Mouse (Mus musculus): Measurements from ENCODE around the gene Ccdc117. TPM values are rescaled to one million over a fixed set of nuclear protein-coding genes. Genes with fewer than 3 reads are reported as not detected.
"Not testable (repeated sequence)": the region's sequence is repeated elsewhere in the genome, so short reads cannot be mapped to it uniquely, and the experiment has no call there.

Ccdc117 gene
- polyA plus RNA-seq, 1 experiment from 2014 or later = 6.0 TPM

- H3K36me3 ChIP-seq (replicated peaks; ENCODE audit: insufficient read depth, low read length) = no peaks in the 10 kb centered on the region
- H3K4me3 ChIP-seq (ENCODE audit: low read depth, low read length) = no peak overlapping the region
- no peaks in the 10 kb centered on the region for H3K9me3 ChIP-seq (ENCODE audit: low read length)
- no peak for TF ChIP-seq EP300 (IDR thresholded peaks at IDR 0.05; ENCODE audit: low read depth)
- TF ChIP-seq CTCF (IDR thresholded peaks at IDR 0.05; ENCODE audit: low read depth) = no peak
- ATAC-seq = no peak
- WGBS (ENCODE audit: insufficient replicate concordance) = 84% methylated on average over 12 of the region's 12 CpGs
- H3K27ac ChIP-seq (ENCODE audit: low read depth) = no peak overlapping the region
- H3K9ac ChIP-seq (replicated peaks) = no peak overlapping the region
- no peak for DNase-seq
- no peak overlapping the region for H3K4me2 ChIP-seq (ENCODE audit: low read depth, low read length)
- H3K27me3 ChIP-seq (ENCODE audit: insufficient read depth, low read length) = no peaks in the 10 kb centered on the region
- H3K4me1 ChIP-seq (ENCODE audit: insufficient read depth) = peaks cover 27% of the 10 kb centered on the region
These were observed 46.6 kb downstream of the Ccdc117 start for GRCm38 (mm10) chr11:5495286-5495832.

DNA sequence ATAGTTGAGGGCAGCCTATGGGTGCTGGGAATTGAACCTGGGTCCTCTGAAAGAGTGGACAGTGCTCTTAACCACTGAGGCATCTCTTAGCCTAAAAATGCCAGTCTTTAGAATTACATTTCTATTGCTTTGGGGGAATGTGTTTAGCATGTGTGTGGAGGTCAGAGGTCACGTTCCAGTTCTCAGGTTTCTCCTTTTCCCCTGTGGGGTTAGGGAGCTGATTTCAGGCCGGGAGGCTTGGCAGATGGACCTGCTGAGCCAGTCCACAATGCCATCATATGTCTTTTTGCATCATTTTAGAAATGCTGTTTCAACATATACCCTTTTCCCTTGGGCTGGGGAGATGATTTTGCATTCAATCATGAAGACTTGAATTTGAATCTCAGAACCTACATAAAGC, 48.1 kb downstream of the Ccdc117 start:
- no peak for DNase-seq
- no peak for TF ChIP-seq CTCF (IDR thresholded peaks at IDR 0.05; ENCODE audit: low read depth)
- Histone ChIP-seq H3K9ac (replicated peaks) (no peak overlapping the region), H3K4me1 (ENCODE audit: insufficient read depth) (peaks cover 16% of the 10 kb centered on the region), H3K27ac (ENCODE audit: low read depth) (no peak overlapping the region), H3K4me3 (ENCODE audit: low read depth, low read length) (no peak overlapping the region), H3K36me3 (replicated peaks; ENCODE audit: insufficient read depth, low read length) (no peaks in the 10 kb centered on the region), H3K27me3 (ENCODE audit: insufficient read depth, low read length) (no peaks in the 10 kb centered on the region), H3K4me2 (ENCODE audit: low read depth, low read length) (no peak overlapping the region), H3K9me3 (ENCODE audit: low read length) (no peaks in the 10 kb centered on the region)
- ATAC-seq = no peak
- 57% methylated on average over 2 of the region's 2 CpGs for WGBS (ENCODE audit: insufficient replicate concordance)

DNA sequence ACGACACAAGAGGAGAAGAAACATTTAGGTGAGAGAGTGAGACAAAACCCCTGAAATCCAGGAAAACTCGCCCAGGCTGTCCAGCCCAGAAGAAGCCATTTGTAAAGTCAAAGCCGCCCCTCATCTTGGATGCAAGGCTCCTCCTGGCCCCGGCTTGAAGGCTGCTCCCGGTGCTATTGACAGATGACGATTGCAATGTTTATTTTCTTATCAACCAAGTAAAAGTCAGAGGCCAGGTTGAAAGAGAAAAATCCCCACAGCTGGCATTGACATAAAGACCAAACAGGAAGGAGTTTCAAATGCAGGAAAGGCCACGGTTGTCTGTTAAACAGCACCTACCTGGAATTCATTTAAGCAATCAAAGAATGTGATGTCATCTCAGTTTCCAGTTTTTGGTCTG, 50.1 kb downstream of the Ccdc117 start:
- no peaks in the 10 kb centered on the region for H3K27me3 ChIP-seq (ENCODE audit: insufficient read depth, low read length)
- ATAC-seq = no peak
- DNase-seq = no peak
- no peak overlapping the region for H3K4me3 ChIP-seq (ENCODE audit: low read depth, low read length)
- TF ChIP-seq EP300 (IDR thresholded peaks at IDR 0.05; ENCODE audit: low read depth) (no peak), CTCF (IDR thresholded peaks at IDR 0.05; ENCODE audit: low read depth) (no peak)
- H3K9me3 ChIP-seq (ENCODE audit: low read length) = no peaks in the 10 kb centered on the region
- WGBS (ENCODE audit: insufficient replicate concordance) = 50% methylated on average over 7 of the region's 7 CpGs
- peaks cover 16% of the 10 kb centered on the region for H3K4me1 ChIP-seq (ENCODE audit: insufficient read depth)
- no peaks in the 10 kb centered on the region for H3K36me3 ChIP-seq (replicated peaks; ENCODE audit: insufficient read depth, low read length)
- 0 out of 2 replicates have a peak overlapping the region, but pooled peaks have one; percentile 22 for H3K27ac ChIP-seq (ENCODE audit: low read depth)
- H3K9ac ChIP-seq (replicated peaks) = no peak overlapping the region; the same call in 1 of the 2 replicates
- no peak overlapping the region for H3K4me2 ChIP-seq (ENCODE audit: low read depth, low read length)

DNA sequence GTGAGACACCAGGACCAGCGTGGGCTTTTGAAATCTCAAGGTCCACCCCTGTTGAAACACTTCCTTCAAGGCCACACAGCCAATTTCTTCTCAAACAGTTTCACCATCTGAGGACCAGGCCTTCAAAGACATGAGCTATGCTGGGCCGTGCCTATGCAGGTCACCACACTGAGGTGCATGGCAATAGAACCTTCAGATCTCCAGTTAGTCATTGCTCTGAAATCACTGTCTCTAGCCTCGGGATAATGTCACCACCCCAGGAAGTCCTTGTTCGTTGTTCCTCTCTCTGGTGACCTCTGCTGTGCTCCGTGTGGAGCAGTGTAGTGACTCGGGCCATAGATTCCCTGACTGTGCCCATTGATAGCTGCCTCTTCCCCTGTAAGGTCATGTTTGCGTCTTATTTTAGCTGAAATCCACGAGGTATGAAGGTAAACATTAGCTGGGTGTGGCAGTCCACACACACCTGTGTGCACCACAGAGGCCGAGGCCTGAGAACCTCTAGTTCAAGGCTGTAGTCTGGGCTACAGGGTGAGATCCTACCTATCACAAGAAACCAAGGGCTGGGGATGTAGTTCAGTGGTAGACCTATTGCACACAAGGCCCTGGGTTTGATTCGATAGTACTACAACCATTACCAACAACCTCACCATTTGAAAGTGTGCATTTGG, 50.9 kb downstream of the Ccdc117 start:
- Histone ChIP-seq H3K27ac (ENCODE audit: low read depth) (peak overlapping the region; percentile 22; the same call in 1 of the 2 replicates), H3K36me3 (replicated peaks; ENCODE audit: insufficient read depth, low read length) (no peaks in the 10 kb centered on the region), H3K9ac (replicated peaks) (no peak overlapping the region), H3K4me2 (ENCODE audit: low read depth, low read length) (no peak overlapping the region), H3K4me3 (ENCODE audit: low read depth, low read length) (no peak overlapping the region), H3K4me1 (ENCODE audit: insufficient read depth) (peaks cover 20% of the 10 kb centered on the region), H3K9me3 (ENCODE audit: low read length) (no peaks in the 10 kb centered on the region), H3K27me3 (ENCODE audit: insufficient read depth, low read length) (no peaks in the 10 kb centered on the region)
- DNase-seq (no peak), ATAC-seq (peak; percentile 22; the same call in 1 of the 2 replicates)
- 54% methylated on average over 10 of the region's 10 CpGs for WGBS (ENCODE audit: insufficient replicate concordance)
- TF ChIP-seq EP300 (IDR thresholded peaks at IDR 0.05; ENCODE audit: low read depth) = no peak
- no peak for TF ChIP-seq CTCF (IDR thresholded peaks at IDR 0.05; ENCODE audit: low read depth)

- not testable (repeated sequence) for H3K36me3 ChIP-seq (replicated peaks; ENCODE audit: insufficient read depth, low read length); H3K27ac ChIP-seq (ENCODE audit: low read depth); ATAC-seq; DNase-seq; H3K9ac ChIP-seq (replicated peaks); H3K4me3 ChIP-seq (ENCODE audit: low read depth, low read length); H3K4me2 ChIP-seq (ENCODE audit: low read depth, low read length); H3K9me3 ChIP-seq (ENCODE audit: low read length); H3K27me3 ChIP-seq (ENCODE audit: insufficient read depth, low read length)
- 77% methylated on average over 10 of the region's 10 CpGs for WGBS (ENCODE audit: insufficient replicate concordance)
- H3K4me1 ChIP-seq (ENCODE audit: insufficient read depth) = peaks cover 20% of the 10 kb centered on the region
These were observed 52.6 kb downstream of the Ccdc117 start for GRCm38 (mm10) chr11:5489433-5489832.

DNA sequence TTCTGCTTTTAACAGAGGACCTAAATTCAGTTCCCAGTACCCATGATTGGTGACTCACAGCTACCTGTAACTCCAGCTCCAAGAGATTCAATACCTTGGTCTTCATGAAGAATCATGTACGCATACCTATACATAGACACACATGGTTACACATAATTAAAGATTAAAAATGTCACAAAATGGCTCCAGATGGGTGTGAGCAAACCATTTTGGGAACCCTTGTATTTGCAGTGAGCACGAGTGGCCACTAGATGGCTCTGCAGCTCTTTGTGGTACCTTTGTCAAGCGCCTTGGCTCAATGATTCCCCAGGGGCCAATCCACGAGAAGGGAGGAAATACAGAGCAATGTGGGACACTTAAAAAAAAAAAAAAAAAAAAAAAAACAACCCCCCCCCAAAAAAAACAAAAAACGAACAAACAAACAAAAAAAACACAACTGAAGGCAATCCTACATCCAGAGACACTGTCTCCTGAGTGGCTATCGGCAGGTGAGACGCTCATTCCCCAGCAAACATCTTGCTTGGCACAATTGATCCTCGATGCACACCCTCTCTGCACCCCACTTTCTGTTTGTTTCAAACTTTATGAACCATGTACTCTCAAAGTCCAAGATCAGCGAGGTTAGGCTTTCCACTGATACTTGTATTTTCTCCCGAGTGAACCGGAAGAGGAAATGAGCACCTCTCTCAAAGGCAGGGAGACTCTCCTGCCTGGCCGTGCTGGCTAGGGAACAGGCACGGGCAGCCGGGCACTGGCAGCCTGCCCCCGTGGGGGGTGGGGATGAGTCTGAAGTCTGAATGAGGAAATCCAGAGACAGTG, 56.6 kb downstream of the Ccdc117 start:
- H3K27ac ChIP-seq (ENCODE audit: low read depth) = peak overlapping the region; percentile 81
- WGBS (ENCODE audit: insufficient replicate concordance) = 5% methylated on average over 15 of the region's 15 CpGs
- peaks cover 6% of the 10 kb centered on the region; the same call in 1 of the 2 replicates for H3K4me1 ChIP-seq (ENCODE audit: insufficient read depth)
- no peaks in the 10 kb centered on the region for H3K9me3 ChIP-seq (ENCODE audit: low read length)
- H3K4me2 ChIP-seq (ENCODE audit: low read depth, low read length) = peak overlapping the region; percentile 85
- no peaks in the 10 kb centered on the region for H3K27me3 ChIP-seq (ENCODE audit: insufficient read depth, low read length)
- no peaks in the 10 kb centered on the region for H3K36me3 ChIP-seq (replicated peaks; ENCODE audit: insufficient read depth, low read length)
- H3K9ac ChIP-seq (replicated peaks) = peak overlapping the region; percentile 70
- peak overlapping the region; percentile 54 for H3K4me3 ChIP-seq (ENCODE audit: low read depth, low read length)
- DNase-seq (peak; percentile 91), ATAC-seq (peak; percentile 90)
- TF ChIP-seq CTCF (IDR thresholded peaks at IDR 0.05; ENCODE audit: low read depth) (peak; percentile 96), EP300 (IDR thresholded peaks at IDR 0.05; ENCODE audit: low read depth) (peak; percentile 34; the same call in 1 of the 2 replicates)
